Mouse (Mus musculus) intestine, embryonic 14.5 days (tissue): ENCODE data around the gene Zic1. TPM values are rescaled to one million over a fixed set of nuclear protein-coding genes. Genes with fewer than 3 reads are reported as not detected.

ENCODE experiments used
- ATAC-seq: fragments of 200-750 bp; cut with Nextera tagmentation; replicated peaks from 2 replicates; pipeline ENCODE4 v1.8.0; 2017; ENCODE audit warnings: low read depth, moderate number of reproducible peaks, moderate TSS enrichment, moderate library complexity; ENCODE audit not compliant: low FRiP score, low TSS enrichment
- DNase-seq: peaks from one replicate; pipeline ENCODE4 v3.0.0-alpha.2; 2018; ENCODE audit warnings: low spot score
- H3K27ac ChIP-seq: fragments of 300-500 bp; sonication (generic); 2 replicates; pipeline ENCODE4 v1.5.1; 2014; ENCODE audit warnings: low read depth, mild to moderate bottlenecking, control low read depth
- H3K27me3 ChIP-seq: fragments of 300-500 bp; sonication (generic); replicated peaks from 2 replicates; pipeline ENCODE4 v1.6.1; 2014; ENCODE audit warnings: low read length, control low read depth; ENCODE audit not compliant: control insufficient read depth, insufficient read depth
- H3K36me3 ChIP-seq: fragments of 300-500 bp; sonication (generic); 2 replicates; pipeline ENCODE4 v1.6.1; 2014; ENCODE audit warnings: low read length, control low read depth; ENCODE audit not compliant: control insufficient read depth, insufficient read depth
- H3K4me1 ChIP-seq: fragments of 300-500 bp; sonication (generic); replicated peaks from 2 replicates; pipeline ENCODE4 v1.6.1; 2014; ENCODE audit warnings: low read length, control low read depth, mixed read lengths; ENCODE audit not compliant: control insufficient read depth, insufficient read depth
- H3K4me2 ChIP-seq: fragments of 300-500 bp; sonication (generic); 2 replicates; pipeline ENCODE4 v1.6.1; 2014; ENCODE audit warnings: low read length
- H3K4me3 ChIP-seq: fragments of 300-500 bp; sonication (generic); 2 replicates; pipeline ENCODE4 v1.5.1; 2014; ENCODE audit warnings: low read depth, low read length, control low read depth, mixed read lengths
- H3K9ac ChIP-seq: fragments of 300-500 bp; sonication (generic); 2 replicates; pipeline ENCODE4 v1.6.1; 2014; ENCODE audit warnings: mild to moderate bottlenecking, low read length
- H3K9me3 ChIP-seq: fragments of 300-500 bp; sonication (generic); 2 replicates; pipeline ENCODE4 v1.6.1; 2016; ENCODE audit warnings: low read length, control low read depth; ENCODE audit not compliant: control insufficient read depth
- WGBS: fragments of 180-500 bp; shearing (Covaris S2); extraction: QIAGEN DNeasy Blood & Tissue Kit; methylation state at CpG from one replicate; pipeline ENCODE4 v1.1.7; 2014; 5-methylcytosine and 5-hydroxymethylcytosine counted together
- polyA plus RNA-seq: library from polyadenylated mRNA; unstranded; fragments of >200 nt; fragmentation: Nextera tagmentation; extraction: Ambion mirVana; gene quantifications from 2 replicates; pipeline ENCODE4 v1.2.1, GENCODE M21; 2014

Gene Zic1
- polyA plus RNA-seq, 1 experiment from 2014 or later: not detected

GRCm38 (mm10) chr9:91374665-91375064, 9.1 kb upstream of the Zic1 start:
- WGBS: 12% methylated on average over 4 of the region's 4 CpGs
- H3K36me3 ChIP-seq: no peaks in the 10 kb centered on the region
- H3K9me3 ChIP-seq: no peaks in the 10 kb centered on the region

GRCm38 (mm10) chr9:91373811-91374575, 8.4 kb upstream of the Zic1 start:
- H3K4me2 ChIP-seq: no peak overlapping the region
- H3K36me3 ChIP-seq: no peaks in the 10 kb centered on the region
- H3K4me1 ChIP-seq: no peaks in the 10 kb centered on the region
- peaks cover 100% of the 10 kb centered on the region for H3K27me3 ChIP-seq
- no peak overlapping the region for H3K27ac ChIP-seq
- WGBS: 20% methylated on average over 3 of the region's 3 CpGs
- ATAC-seq (no peak), DNase-seq (no peak)
- H3K4me3 ChIP-seq: no peak overlapping the region
- no peaks in the 10 kb centered on the region for H3K9me3 ChIP-seq
- no peak overlapping the region for H3K9ac ChIP-seq

More at GRCm38 (mm10) chr9:91374665-91375064, 9.1 kb upstream of the Zic1 start:
- DNase-seq (peak; percentile 20), ATAC-seq (no peak)
- Histone ChIP-seq H3K4me1 (no peaks in the 10 kb centered on the region), H3K4me2 (no peak overlapping the region), H3K4me3 (no peak overlapping the region), H3K27me3 (peaks cover 100% of the 10 kb centered on the region), H3K9ac (no peak overlapping the region), H3K27ac (no peak overlapping the region)

- Histone ChIP-seq H3K27me3 (peaks cover 99% of the 10 kb centered on the region), H3K4me3 (no peak overlapping the region), H3K9ac (no peak overlapping the region), H3K27ac (no peak overlapping the region), H3K9me3 (no peaks in the 10 kb centered on the region), H3K4me1 (no peaks in the 10 kb centered on the region), H3K36me3 (no peaks in the 10 kb centered on the region), H3K4me2 (no peak overlapping the region)
- DNase-seq: no peak
- ATAC-seq: no peak
- WGBS: 3% methylated on average over 4 of the region's 4 CpGs
These were observed 6.0 kb upstream of the Zic1 start for GRCm38 (mm10) chr9:91371608-91372007.

GRCm38 (mm10) chr9:91371011-91371410, 5.4 kb upstream of the Zic1 start:
- no peak for ATAC-seq
- H3K9ac ChIP-seq: no peak overlapping the region
- H3K36me3 ChIP-seq: no peaks in the 10 kb centered on the region
- no peak overlapping the region for H3K4me2 ChIP-seq
- H3K27me3 ChIP-seq: peaks cover 99% of the 10 kb centered on the region
- no peak overlapping the region for H3K4me3 ChIP-seq
- H3K27ac ChIP-seq: no peak overlapping the region
- no peaks in the 10 kb centered on the region for H3K9me3 ChIP-seq
- DNase-seq: no peak
- H3K4me1 ChIP-seq: no peaks in the 10 kb centered on the region

GRCm38 (mm10) chr9:91370191-91370708, 4.6 kb upstream of the Zic1 start:
- Histone ChIP-seq H3K4me3 (no peak overlapping the region), H3K9me3 (no peaks in the 10 kb centered on the region), H3K4me1 (no peaks in the 10 kb centered on the region), H3K4me2 (no peak overlapping the region), H3K27ac (no peak overlapping the region), H3K9ac (no peak overlapping the region), H3K27me3 (peaks cover 98% of the 10 kb centered on the region), H3K36me3 (no peaks in the 10 kb centered on the region)
- ATAC-seq: no peak
- no peak for DNase-seq
- WGBS: 13% methylated on average over 6 of the region's 6 CpGs

GRCm38 (mm10) chr9:91369293-91369991, 3.8 kb upstream of the Zic1 start:
- ATAC-seq (no peak), DNase-seq (peak; percentile 51)
- no peaks in the 10 kb centered on the region for H3K36me3 ChIP-seq
- H3K27ac ChIP-seq: no peak overlapping the region
- no peaks in the 10 kb centered on the region for H3K4me1 ChIP-seq
- H3K27me3 ChIP-seq: peaks cover 98% of the 10 kb centered on the region
- no peaks in the 10 kb centered on the region for H3K9me3 ChIP-seq
- H3K4me3 ChIP-seq: no peak overlapping the region
- H3K9ac ChIP-seq: no peak overlapping the region
- no peak overlapping the region for H3K4me2 ChIP-seq
- 1% methylated on average over 26 of the region's 26 CpGs for WGBS

- 2% methylated on average over 13 of the region's 13 CpGs for WGBS
- no peak overlapping the region for H3K4me2 ChIP-seq
- no peak overlapping the region for H3K9ac ChIP-seq
- no peaks in the 10 kb centered on the region for H3K4me1 ChIP-seq
- ATAC-seq: no peak
- no peak overlapping the region for H3K27ac ChIP-seq
- no peaks in the 10 kb centered on the region for H3K9me3 ChIP-seq
- no peaks in the 10 kb centered on the region for H3K36me3 ChIP-seq
- H3K27me3 ChIP-seq: peaks cover 98% of the 10 kb centered on the region
- DNase-seq: peak; percentile 42
- H3K4me3 ChIP-seq: no peak overlapping the region
These were observed 3.3 kb upstream of the Zic1 start for GRCm38 (mm10) chr9:91368946-91369292.

GRCm38 (mm10) chr9:91368150-91368549, 2.5 kb upstream of the Zic1 start:
- Histone ChIP-seq H3K4me1 (no peaks in the 10 kb centered on the region), H3K4me3 (no peak overlapping the region), H3K9ac (no peak overlapping the region), H3K36me3 (no peaks in the 10 kb centered on the region), H3K27ac (no peak overlapping the region), H3K9me3 (no peaks in the 10 kb centered on the region), H3K4me2 (no peak overlapping the region), H3K27me3 (peaks cover 98% of the 10 kb centered on the region)
- ATAC-seq (no peak), DNase-seq (peak; percentile 44)
- 0% methylated on average over 3 of the region's 3 CpGs for WGBS
